Mouse (Mus musculus): ENCODE data around the gene Olfr1331. TPM values are rescaled to one million over a fixed set of nuclear protein-coding genes. Genes with fewer than 3 reads are reported as not detected.
"Not testable (repeated sequence)": the region's sequence is repeated elsewhere in the genome, so short reads cannot be mapped to it uniquely, and the experiment has no call there.

The Olfr1331 gene
- not detected in 2 replicates for polyA plus RNA-seq (2012; ENCODE audit: insufficient read depth, insufficient read length, low replicate concordance, missing spikeins)

DNA sequence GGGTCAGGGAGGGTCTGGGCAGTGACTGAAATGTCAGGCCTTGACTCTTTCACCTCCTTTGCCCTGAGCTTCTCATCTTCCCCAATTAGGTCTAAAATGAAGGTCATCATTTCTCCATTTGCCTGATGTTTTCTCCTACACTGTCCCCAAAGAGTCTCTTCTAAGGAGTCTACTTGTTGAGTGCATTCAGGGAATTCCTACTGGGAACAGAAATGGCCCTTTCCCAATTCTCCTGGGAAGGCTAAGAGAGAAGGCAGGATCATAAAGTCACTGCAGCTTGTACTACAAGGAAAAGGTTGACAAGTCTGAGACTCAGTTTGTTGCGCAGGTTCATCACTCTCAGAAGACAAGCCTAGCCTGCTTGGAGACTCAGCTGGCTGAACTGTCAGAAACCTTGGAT, at the start of gene Olfr1331:
Gene Olfr1331, plus strand, starts transcription at position 301 of the 400 bp plus-strand sequence.
- WGBS, result 95% methylated on average over 1 of the region's 1 CpGs
- no peak for TF ChIP-seq CTCF (IDR thresholded peaks at IDR 0.05; ENCODE audit: insufficient read depth, low read depth, low read length)
- TF ChIP-seq POLR2A (IDR thresholded peaks at IDR 0.05; ENCODE audit: insufficient read depth, low read depth, low read length), result no peak
- Histone ChIP-seq H3K27ac (ENCODE audit: insufficient read depth, low read depth, low read length) (no peak within 1 kb of the TSS), H3K4me1 (ENCODE audit: control insufficient read depth, insufficient read depth, low read length) (no peaks in the 10 kb centered on the region), H3K4me3 (ENCODE audit: insufficient read depth, low read depth, low read length) (no peak within 1 kb of the TSS)

GRCm38 (mm10) chr4:118818921-118819320, 45.5 kb upstream of the Olfr1331 start:
- H3K4me3 ChIP-seq (ENCODE audit: insufficient read depth, low read depth, low read length), result no peak overlapping the region
- TF ChIP-seq CTCF (IDR thresholded peaks at IDR 0.05; ENCODE audit: insufficient read depth, low read depth, low read length) (no peak), POLR2A (IDR thresholded peaks at IDR 0.05; ENCODE audit: insufficient read depth, low read depth, low read length) (no peak)
- 69% methylated on average over 1 of the region's 1 CpGs for WGBS

GRCm38 (mm10) chr4:118836179-118836578, 28.3 kb upstream of the Olfr1331 start, which contains the start of gene Olfr1333:
Gene Olfr1333 (minus strand): TSS chr4:118836279.
- H3K27ac ChIP-seq (ENCODE audit: insufficient read depth, low read depth, low read length), result no peak within 1 kb of the TSS
- WGBS, result 98% methylated on average over 1 of the region's 1 CpGs
- H3K4me3 ChIP-seq (ENCODE audit: insufficient read depth, low read depth, low read length), result no peak within 1 kb of the TSS
- no peak for TF ChIP-seq CTCF (IDR thresholded peaks at IDR 0.05; ENCODE audit: insufficient read depth, low read depth, low read length)
- no peak for TF ChIP-seq POLR2A (IDR thresholded peaks at IDR 0.05; ENCODE audit: insufficient read depth, low read depth, low read length)
- H3K4me1 ChIP-seq (ENCODE audit: control insufficient read depth, insufficient read depth, low read length), result no peaks in the 10 kb centered on the region

More at GRCm38 (mm10) chr4:118818921-118819320, 45.5 kb upstream of the Olfr1331 start:
- Histone ChIP-seq H3K4me1 (ENCODE audit: control insufficient read depth, insufficient read depth, low read length) (no peaks in the 10 kb centered on the region), H3K27ac (ENCODE audit: insufficient read depth, low read depth, low read length) (no peak overlapping the region)

DNA sequence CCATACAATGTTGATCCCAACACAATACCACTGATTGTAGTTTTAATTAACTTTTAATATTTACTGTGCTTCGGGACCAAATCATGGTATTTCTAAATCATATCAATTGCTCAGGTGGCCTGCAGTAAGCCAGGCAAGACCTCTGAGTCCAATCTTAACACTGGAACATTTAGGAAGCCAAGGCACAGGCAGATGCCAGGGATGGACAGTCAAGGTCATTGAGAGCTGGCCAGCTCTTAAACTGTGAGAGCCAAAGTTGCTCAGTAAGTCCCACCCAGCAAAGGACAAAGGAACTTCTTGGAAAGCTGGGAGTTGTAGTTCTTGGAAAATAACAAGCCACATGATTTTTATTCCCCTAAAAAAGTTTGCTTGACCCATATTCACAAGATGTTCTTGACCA, 2.7 kb upstream of the Olfr1331 start:
- 78% methylated on average over 1 of the region's 1 CpGs for WGBS

DNA sequence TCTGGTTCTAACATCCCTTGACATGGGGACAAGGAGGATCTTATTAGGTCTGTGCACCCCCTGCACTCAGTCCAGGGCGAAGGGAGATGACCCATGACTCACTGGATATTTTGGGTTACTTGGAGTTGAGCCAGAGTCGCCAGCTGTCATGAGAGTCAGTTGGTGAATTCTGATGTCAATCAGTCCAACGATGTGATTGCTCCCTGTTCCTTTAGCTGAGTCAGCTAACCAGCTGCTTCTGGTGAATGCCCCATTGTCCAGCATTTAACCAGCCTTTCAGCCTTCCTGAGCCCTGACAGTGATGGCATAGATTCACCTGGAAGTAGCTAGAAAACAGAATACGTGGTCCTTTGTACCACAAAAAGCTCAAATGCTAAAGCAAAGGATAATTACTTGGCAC, 1.7 kb upstream of the Olfr1331 start:
- Histone ChIP-seq H3K27ac (ENCODE audit: insufficient read depth, low read depth, low read length) (no peak overlapping the region), H3K4me3 (ENCODE audit: insufficient read depth, low read depth, low read length) (no peak overlapping the region), H3K4me1 (ENCODE audit: control insufficient read depth, insufficient read depth, low read length) (no peaks in the 10 kb centered on the region)
- 23% methylated on average over 4 of the region's 4 CpGs for WGBS
- TF ChIP-seq CTCF (IDR thresholded peaks at IDR 0.05; ENCODE audit: insufficient read depth, low read depth, low read length) (no peak), POLR2A (IDR thresholded peaks at IDR 0.05; ENCODE audit: insufficient read depth, low read depth, low read length) (no peak)

More for the DNA sequence above, 2.7 kb upstream of the Olfr1331 start:
- Histone ChIP-seq H3K4me1 (ENCODE audit: control insufficient read depth, insufficient read depth, low read length) (no peaks in the 10 kb centered on the region), H3K27ac (ENCODE audit: insufficient read depth, low read depth, low read length) (no peak overlapping the region), H3K4me3 (ENCODE audit: insufficient read depth, low read depth, low read length) (no peak overlapping the region)
- TF ChIP-seq CTCF (IDR thresholded peaks at IDR 0.05; ENCODE audit: insufficient read depth, low read depth, low read length), result no peak
- TF ChIP-seq POLR2A (IDR thresholded peaks at IDR 0.05; ENCODE audit: insufficient read depth, low read depth, low read length), result no peak

GRCm38 (mm10) chr4:118867566-118867965, 3.1 kb downstream of the Olfr1331 start:
- Histone ChIP-seq H3K4me3 (ENCODE audit: insufficient read depth, low read depth, low read length) (no peak overlapping the region), H3K27ac (ENCODE audit: insufficient read depth, low read depth, low read length) (no peak overlapping the region), H3K4me1 (ENCODE audit: control insufficient read depth, insufficient read depth, low read length) (no peaks in the 10 kb centered on the region)
- TF ChIP-seq POLR2A (IDR thresholded peaks at IDR 0.05; ENCODE audit: insufficient read depth, low read depth, low read length) (no peak), CTCF (IDR thresholded peaks at IDR 0.05; ENCODE audit: insufficient read depth, low read depth, low read length) (no peak)

DNA sequence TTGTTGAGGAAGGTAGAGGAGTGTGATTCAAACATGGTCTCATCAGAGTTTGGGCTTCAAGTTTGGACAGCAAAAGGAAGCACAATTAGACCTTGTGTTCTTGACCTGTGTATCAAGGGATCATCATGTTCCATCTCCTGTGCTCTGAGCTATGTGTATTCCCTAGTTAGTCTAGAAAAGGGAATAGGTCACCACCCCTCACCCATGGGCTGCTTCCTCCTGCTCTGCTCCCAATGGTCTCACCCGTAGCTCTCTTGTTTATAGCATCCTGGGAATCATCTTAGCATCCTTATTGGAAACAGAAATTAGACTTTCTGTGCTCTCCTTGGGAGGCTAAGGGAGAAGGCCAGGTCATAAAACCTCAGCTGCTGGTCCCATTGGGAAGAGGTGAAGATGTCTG, 23.8 kb downstream of the Olfr1331 start, which contains the start of gene Olfr1330:
Gene Olfr1330, plus strand, starts transcription at position 301 of the 400 bp plus-strand sequence.
- no peak within 1 kb of the TSS for H3K4me3 ChIP-seq (ENCODE audit: insufficient read depth, low read depth, low read length)
- H3K27ac ChIP-seq (ENCODE audit: insufficient read depth, low read depth, low read length), result no peak within 1 kb of the TSS
- 86% methylated on average over 1 of the region's 1 CpGs for WGBS
- TF ChIP-seq POLR2A (IDR thresholded peaks at IDR 0.05; ENCODE audit: insufficient read depth, low read depth, low read length) (no peak), CTCF (IDR thresholded peaks at IDR 0.05; ENCODE audit: insufficient read depth, low read depth, low read length) (no peak)
- no peaks in the 10 kb centered on the region for H3K4me1 ChIP-seq (ENCODE audit: control insufficient read depth, insufficient read depth, low read length)

GRCm38 (mm10) chr4:118901981-118902380, 37.5 kb downstream of the Olfr1331 start:
- Histone ChIP-seq H3K4me3 (ENCODE audit: insufficient read depth, low read depth, low read length) (no peak overlapping the region), H3K27ac (ENCODE audit: insufficient read depth, low read depth, low read length) (no peak overlapping the region), H3K4me1 (ENCODE audit: control insufficient read depth, insufficient read depth, low read length) (no peaks in the 10 kb centered on the region)
- TF ChIP-seq POLR2A (IDR thresholded peaks at IDR 0.05; ENCODE audit: insufficient read depth, low read depth, low read length), result no peak
- TF ChIP-seq CTCF (IDR thresholded peaks at IDR 0.05; ENCODE audit: insufficient read depth, low read depth, low read length), result no peak
- 47% methylated on average over 2 of the region's 2 CpGs for WGBS

- H3K4me3 ChIP-seq (ENCODE audit: insufficient read depth, low read depth, low read length); H3K4me1 ChIP-seq (ENCODE audit: control insufficient read depth, insufficient read depth, low read length); H3K27ac ChIP-seq (ENCODE audit: insufficient read depth, low read depth, low read length): not testable (repeated sequence)
- 63% methylated on average over 2 of the region's 2 CpGs for WGBS
Observed at GRCm38 (mm10) chr4:118917365-118917764, 52.9 kb downstream of the Olfr1331 start, which contains the start of gene Olfr1329. Gene Olfr1329 (minus strand): TSS chr4:118917465.

Other genes starting within 250 kb of the Olfr1331 start
- not detected in 2 replicates for gene Cfap57, start 243.9 kb upstream of the Olfr1331 start, polyA plus RNA-seq (2012; ENCODE audit: insufficient read depth, insufficient read length, low replicate concordance, missing spikeins)
- gene Ebna1bp2, start 243.8 kb upstream of the Olfr1331 start, polyA plus RNA-seq (2012; ENCODE audit: insufficient read depth, insufficient read length, low replicate concordance, missing spikeins), result not detected in 2 replicates
- not detected in 2 replicates for gene Olfr62, start 205.7 kb upstream of the Olfr1331 start, polyA plus RNA-seq (2012; ENCODE audit: insufficient read depth, insufficient read length, low replicate concordance, missing spikeins)
- not detected in 2 replicates for gene Olfr1342, start 171.9 kb upstream of the Olfr1331 start, polyA plus RNA-seq (2012; ENCODE audit: insufficient read depth, insufficient read length, low replicate concordance, missing spikeins)
- not detected in 2 replicates for gene Olfr1341, start 161.1 kb upstream of the Olfr1331 start, polyA plus RNA-seq (2012; ENCODE audit: insufficient read depth, insufficient read length, low replicate concordance, missing spikeins)
- not detected in 2 replicates for gene Olfr1340, start 144.5 kb upstream of the Olfr1331 start, polyA plus RNA-seq (2012; ENCODE audit: insufficient read depth, insufficient read length, low replicate concordance, missing spikeins)
- gene Olfr1339, start 132.5 kb upstream of the Olfr1331 start, polyA plus RNA-seq (2012; ENCODE audit: insufficient read depth, insufficient read length, low replicate concordance, missing spikeins), result not detected in 2 replicates
- not detected in 2 replicates for gene Olfr1338, start 105.9 kb upstream of the Olfr1331 start, polyA plus RNA-seq (2012; ENCODE audit: insufficient read depth, insufficient read length, low replicate concordance, missing spikeins)
- not detected in 2 replicates for gene Olfr1337, start 82.1 kb upstream of the Olfr1331 start, polyA plus RNA-seq (2012; ENCODE audit: insufficient read depth, insufficient read length, low replicate concordance, missing spikeins)
- not detected in 2 replicates for gene Olfr1335, start 54.7 kb upstream of the Olfr1331 start, polyA plus RNA-seq (2012; ENCODE audit: insufficient read depth, insufficient read length, low replicate concordance, missing spikeins)
- not detected in 2 replicates for gene Olfr1333, start 28.4 kb upstream of the Olfr1331 start, polyA plus RNA-seq (2012; ENCODE audit: insufficient read depth, insufficient read length, low replicate concordance, missing spikeins)
- gene Olfr1330, start 23.9 kb downstream of the Olfr1331 start, polyA plus RNA-seq (2012; ENCODE audit: insufficient read depth, insufficient read length, low replicate concordance, missing spikeins), result not detected in 2 replicates
- gene Olfr1329, start 52.8 kb downstream of the Olfr1331 start, polyA plus RNA-seq (2012; ENCODE audit: insufficient read depth, insufficient read length, low replicate concordance, missing spikeins), result not detected in 2 replicates
- gene Olfr1328, start 74.0 kb downstream of the Olfr1331 start, polyA plus RNA-seq (2012; ENCODE audit: insufficient read depth, insufficient read length, low replicate concordance, missing spikeins), result not detected in 2 replicates
- not detected in 2 replicates for gene Lao1, start 96.9 kb downstream of the Olfr1331 start, polyA plus RNA-seq (2012; ENCODE audit: insufficient read depth, insufficient read length, low replicate concordance, missing spikeins)
- not detected in 2 replicates for gene Slc2a1, start 244.1 kb downstream of the Olfr1331 start, polyA plus RNA-seq (2012; ENCODE audit: insufficient read depth, insufficient read length, low replicate concordance, missing spikeins)

Measured in olfactory bulb, adult 2 months (tissue).